Mouse (Mus musculus) NIH3T3 (cell line): ENCODE measurements at regions not wholly inside any gene's neighbourhood (a gene's known extent, or its start where the extent isn't known, plus 50 kb on each side); places are given as distances from the start of the nearest gene placed in this dataset.

Experiments
- DNase-seq: peaks from one replicate; pipeline ENCODE4 v3.0.0-alpha.2; 2012; ENCODE audit warnings: low read depth

DNA sequence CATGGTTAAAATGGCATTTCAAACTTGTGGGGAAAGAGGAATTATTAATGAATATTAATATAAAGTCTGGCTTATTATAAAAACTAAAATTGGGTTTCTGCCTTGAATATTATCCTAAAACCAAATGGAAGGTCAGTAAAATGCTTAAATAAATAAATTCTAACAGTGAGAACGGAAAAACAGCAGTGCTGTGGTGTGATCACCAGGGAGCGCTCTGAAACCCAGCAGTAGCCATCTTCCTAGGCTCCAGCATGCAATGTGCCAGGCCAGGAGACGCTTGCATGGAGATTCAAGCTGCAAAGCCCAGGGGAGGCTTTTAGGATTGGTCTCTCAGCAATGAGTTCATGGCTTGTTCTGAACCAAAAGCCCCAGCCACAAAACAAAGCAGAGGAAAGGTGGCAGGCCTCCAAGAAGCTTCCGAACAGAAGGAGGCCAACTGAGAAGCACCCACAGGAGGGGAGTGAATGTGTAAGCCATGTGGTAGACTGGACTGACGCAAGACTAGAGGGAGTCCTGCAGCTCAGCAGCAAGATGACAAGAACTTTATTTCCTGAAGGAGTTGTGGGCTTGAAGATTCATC lies 52.3 kb upstream of the Bace2 start:
- peak; percentile 69 for DNase-seq
